Mouse (Mus musculus) midbrain, embryonic 10.5 days (tissue): ENCODE data around the gene Tln1. TPM values are rescaled to one million over a fixed set of nuclear protein-coding genes. Genes with fewer than 3 reads are reported as not detected.
"Not testable (repeated sequence)": the region's sequence is repeated elsewhere in the genome, so short reads cannot be mapped to it uniquely, and the experiment has no call there.

ENCODE experiments used
- DNase-seq: peaks from one replicate; pipeline ENCODE4 v3.0.0-alpha.2; 2017; ENCODE audit warnings: low spot score
- H3K27ac ChIP-seq: fragments of 300-500 bp; sonication (generic); replicated peaks from 2 replicates; pipeline ENCODE4 v1.5.1; 2016; ENCODE audit warnings: mild to moderate bottlenecking
- H3K27me3 ChIP-seq: fragments of 300-500 bp; sonication (generic); 2 replicates; pipeline ENCODE4 v1.6.1; 2016; ENCODE audit warnings: low read depth, mild to moderate bottlenecking; ENCODE audit not compliant: poor library complexity, severe bottlenecking
- H3K36me3 ChIP-seq: fragments of 300-500 bp; sonication (generic); 2 replicates; pipeline ENCODE4 v1.6.1; 2016; ENCODE audit warnings: mild to moderate bottlenecking, moderate library complexity
- H3K4me1 ChIP-seq: fragments of 300-500 bp; sonication (generic); 2 replicates; pipeline ENCODE4 v1.6.1; 2016
- H3K4me3 ChIP-seq: fragments of 300-500 bp; sonication (generic); 2 replicates; pipeline ENCODE4 v1.5.1; 2016; ENCODE audit warnings: mild to moderate bottlenecking, moderate library complexity
- H3K9me3 ChIP-seq: fragments of 300-500 bp; sonication (generic); replicated peaks from 2 replicates; pipeline ENCODE4 v1.6.1; 2016; ENCODE audit warnings: mild to moderate bottlenecking
- WGBS: fragments of 180-500 bp; shearing (Covaris S2); methylation state at CpG from one replicate; pipeline ENCODE4 v1.1.7; 2016; 5-methylcytosine and 5-hydroxymethylcytosine counted together
- polyA plus RNA-seq: library from polyadenylated mRNA; unstranded; fragments of >200 nt; fragmentation: Nextera tagmentation; extraction: Ambion mirVana; gene quantifications from 2 replicates; pipeline ENCODE4 v1.2.1, GENCODE M21; 2016

Gene Tln1
- polyA plus RNA-seq, 1 experiment from 2014 or later: 43.3 TPM

DNA sequence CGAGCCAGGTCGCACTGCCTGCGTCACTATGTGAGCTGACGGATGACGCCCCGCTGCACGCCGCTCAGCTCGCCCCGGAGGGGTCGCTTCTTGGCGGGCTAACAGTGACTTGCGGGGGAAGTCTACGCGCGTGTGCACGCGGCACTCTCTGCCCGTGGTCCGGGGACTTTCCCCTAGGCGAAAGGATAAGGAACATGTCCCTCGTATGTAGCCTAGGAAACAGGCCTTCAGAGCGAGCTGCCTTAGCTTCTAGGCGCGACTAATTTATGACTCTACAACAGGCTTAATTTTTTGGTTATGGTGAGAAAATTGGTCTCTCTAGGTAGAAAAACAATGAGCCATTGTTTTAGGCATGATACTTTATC lies 69.7 kb downstream of the Tln1 start, which contains the start of gene Ccdc107:
TSS of gene Ccdc107 (plus strand) at position 80 of the 365 bp plus-strand sequence.
- Histone ChIP-seq H3K4me3 (peak within 1 kb of the TSS; percentile 81), H3K27me3 (peaks cover 27% of the 10 kb centered on the region), H3K4me1 (peaks cover 45% of the 10 kb centered on the region), H3K36me3 (peaks cover 26% of the 10 kb centered on the region), H3K9me3 (peaks cover 3% of the 10 kb centered on the region; the same call in 1 of the 2 replicates), H3K27ac (peak within 1 kb of the TSS; percentile 90)
- DNase-seq: peak; percentile 92
- WGBS: under 1% methylated on average over 25 of the region's 25 CpGs

DNA sequence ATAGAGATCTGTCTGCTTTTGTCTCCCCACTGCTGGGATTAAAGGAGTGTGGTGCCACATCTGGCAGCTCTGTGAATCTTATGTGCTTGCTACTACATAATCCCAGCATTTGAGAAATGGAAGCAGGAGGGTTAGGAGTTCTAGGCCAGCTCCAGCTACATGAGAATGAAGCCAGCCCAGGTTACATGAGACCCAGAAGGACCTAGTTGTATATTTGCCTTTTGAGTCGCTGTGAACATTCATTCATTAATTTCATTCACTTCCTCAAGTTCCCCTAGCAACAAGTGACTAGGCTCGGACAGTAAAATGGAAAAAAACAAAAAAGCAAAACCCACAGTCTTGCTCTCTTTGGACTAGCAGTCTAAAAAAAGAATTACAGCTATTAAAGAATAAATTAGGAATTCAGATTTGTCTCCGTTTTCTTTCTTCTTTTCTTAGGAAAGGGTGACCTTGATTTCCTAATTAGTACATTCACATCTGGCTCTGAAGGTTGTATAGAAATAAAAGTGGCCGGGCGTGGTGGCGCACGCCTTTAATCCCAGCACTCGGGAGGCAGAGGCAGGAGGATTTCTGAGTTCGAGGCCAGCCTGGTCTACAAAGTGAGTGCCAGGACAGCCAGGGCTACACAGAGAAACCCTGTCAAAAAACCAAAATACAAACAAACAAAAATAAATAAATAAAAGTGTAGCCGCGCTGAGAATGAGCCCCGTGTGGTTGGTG lies 70.2 kb downstream of the Tln1 start:
- H3K9me3 ChIP-seq: peaks cover 3% of the 10 kb centered on the region; the same call in 1 of the 2 replicates
- 50% methylated on average over 12 of the region's 12 CpGs for WGBS
- H3K4me1 ChIP-seq: peaks cover 40% of the 10 kb centered on the region
- DNase-seq: no peak
- H3K27ac ChIP-seq: peak overlapping the region; percentile 90
- H3K36me3 ChIP-seq: peaks cover 21% of the 10 kb centered on the region
- peaks cover 22% of the 10 kb centered on the region for H3K27me3 ChIP-seq
- peak overlapping the region; percentile 81 for H3K4me3 ChIP-seq

GRCm38 (mm10) chr4:43490801-43491200 lies 71.7 kb downstream of the Tln1 start:
- Histone ChIP-seq H3K4me3 (no peak overlapping the region), H3K27ac (no peak overlapping the region), H3K4me1 (peaks cover 25% of the 10 kb centered on the region), H3K27me3 (peaks cover 15% of the 10 kb centered on the region), H3K36me3 (peaks cover 7% of the 10 kb centered on the region; the same call in 1 of the 2 replicates), H3K9me3 (peaks cover 3% of the 10 kb centered on the region; the same call in 1 of the 2 replicates)
- WGBS: 90% methylated on average over 5 of the region's 5 CpGs
- DNase-seq: no peak

DNA sequence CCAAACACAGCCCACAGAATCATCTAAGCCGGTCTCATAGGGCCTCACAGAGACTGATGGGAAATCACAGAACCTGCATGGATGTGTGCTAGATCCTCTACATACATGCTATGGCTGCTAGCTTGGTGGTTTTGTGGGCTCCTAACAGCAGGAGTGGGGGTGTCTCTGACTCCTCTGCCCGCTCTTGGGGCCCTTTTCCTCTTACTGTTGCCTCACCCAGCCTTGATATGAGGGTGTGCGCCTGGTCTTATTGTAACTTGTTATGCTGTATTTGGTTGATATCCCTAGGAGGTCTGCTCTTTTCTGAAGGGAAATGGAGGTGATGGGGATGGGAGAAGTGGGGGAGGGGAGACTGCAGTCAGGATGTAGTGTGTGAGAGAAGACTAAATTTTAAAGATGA lies 72.9 kb downstream of the Tln1 start:
- H3K27me3 ChIP-seq: 0 out of 2 replicates have a peak, but pooled peaks cover 3% of the 10 kb centered on the region
- no peak overlapping the region for H3K4me3 ChIP-seq
- no peak overlapping the region for H3K27ac ChIP-seq
- peaks cover 13% of the 10 kb centered on the region for H3K4me1 ChIP-seq
- 95% methylated on average over 3 of the region's 3 CpGs for WGBS
- H3K9me3 ChIP-seq: peaks cover 3% of the 10 kb centered on the region; the same call in 1 of the 2 replicates
- no peaks in the 10 kb centered on the region for H3K36me3 ChIP-seq
- no peak for DNase-seq

DNA sequence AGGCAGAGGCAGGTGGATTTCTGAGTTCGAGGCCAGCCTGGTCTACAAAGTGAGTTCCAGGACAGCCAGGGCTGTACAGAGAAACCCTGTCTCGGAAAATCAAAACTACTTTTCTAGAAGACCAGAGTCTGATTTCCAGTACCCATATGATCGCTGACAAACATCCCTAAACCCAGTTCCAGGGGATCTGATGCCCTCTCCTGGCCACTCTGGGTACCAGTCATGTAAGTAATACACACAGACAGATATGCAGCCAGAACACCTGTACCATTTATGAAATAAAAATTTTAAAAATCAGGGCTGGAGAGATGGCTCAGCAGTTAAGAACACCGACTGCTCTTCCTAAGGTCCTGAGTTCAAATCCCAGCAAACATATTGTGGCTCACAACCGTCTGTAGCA lies 76.8 kb downstream of the Tln1 start:
- not testable (repeated sequence) for H3K36me3 ChIP-seq, H3K9me3 ChIP-seq, DNase-seq, H3K27ac ChIP-seq, H3K4me1 ChIP-seq, H3K27me3 ChIP-seq, H3K4me3 ChIP-seq
- 83% methylated on average over 5 of the region's 5 CpGs for WGBS

GRCm38 (mm10) chr4:43483535-43484091 lies 78.9 kb downstream of the Tln1 start, which contains the start of gene Sit1:
Gene Sit1 (minus strand): TSS chr4:43483734.
- DNase-seq: no peak
- Histone ChIP-seq H3K27ac (no peak within 1 kb of the TSS), H3K36me3 (no peaks in the 10 kb centered on the region), H3K4me1 (peaks cover 4% of the 10 kb centered on the region; the same call in 1 of the 2 replicates), H3K4me3 (no peak within 1 kb of the TSS), H3K9me3 (no peaks in the 10 kb centered on the region), H3K27me3 (peaks cover 5% of the 10 kb centered on the region; the same call in 1 of the 2 replicates)
- 62% methylated on average over 12 of the region's 12 CpGs for WGBS

GRCm38 (mm10) chr4:43482591-43482990 lies 79.9 kb downstream of the Tln1 start:
- Histone ChIP-seq H3K9me3 (no peaks in the 10 kb centered on the region), H3K27ac (no peak overlapping the region), H3K27me3 (peaks cover 5% of the 10 kb centered on the region; the same call in 1 of the 2 replicates), H3K4me3 (no peak overlapping the region), H3K36me3 (no peaks in the 10 kb centered on the region), H3K4me1 (peaks cover 9% of the 10 kb centered on the region; the same call in 1 of the 2 replicates)
- DNase-seq: no peak
- WGBS: 78% methylated on average over 10 of the region's 10 CpGs

- Histone ChIP-seq H3K4me1 (peaks cover 9% of the 10 kb centered on the region; the same call in 1 of the 2 replicates), H3K27ac (no peak overlapping the region), H3K27me3 (peaks cover 5% of the 10 kb centered on the region; the same call in 1 of the 2 replicates), H3K36me3 (no peaks in the 10 kb centered on the region), H3K4me3 (no peak overlapping the region), H3K9me3 (no peaks in the 10 kb centered on the region)
- DNase-seq: no peak
- 73% methylated on average over 7 of the region's 7 CpGs for WGBS
These were observed 80.5 kb downstream of the Tln1 start for GRCm38 (mm10) chr4:43481894-43482456.

Other genes starting within 250 kb of the Tln1 start
- gene Rusc2, start 180.7 kb downstream of the Tln1 start, polyA plus RNA-seq: 10.5 and 18.1 TPM in 2 replicates
- gene Fam166b, start 133.6 kb downstream of the Tln1 start, polyA plus RNA-seq: 0.14 and 0.25 TPM in 2 replicates
- 2.9 and 6.0 TPM in 2 replicates for gene Tesk1, start 120.8 kb downstream of the Tln1 start, polyA plus RNA-seq
- gene Cd72, start 108.1 kb downstream of the Tln1 start, polyA plus RNA-seq: 1.4 and 1.8 TPM in 2 replicates
- not detected in 2 replicates for gene Sit1, start 79.0 kb downstream of the Tln1 start, polyA plus RNA-seq
- gene Ccdc107, start 69.8 kb downstream of the Tln1 start, polyA plus RNA-seq: 44.8 and 48.4 TPM in 2 replicates
- 48.5 and 52.8 TPM in 2 replicates for gene Arhgef39, start 63.0 kb downstream of the Tln1 start, polyA plus RNA-seq
- 0.67 and 0.69 TPM in 2 replicates for gene Car9, start 55.7 kb downstream of the Tln1 start, polyA plus RNA-seq
- gene Tpm2, start 38.9 kb downstream of the Tln1 start, polyA plus RNA-seq: 41.6 and 44.5 TPM in 2 replicates
- gene Creb3, start 359 bp downstream of the Tln1 start, polyA plus RNA-seq: 43.1 and 49.1 TPM in 2 replicates
- gene Rgp1, start 16.0 kb upstream of the Tln1 start, polyA plus RNA-seq: 20.7 and 21.0 TPM in 2 replicates
- 26.7 and 31.6 TPM in 2 replicates for gene Gba2, start 16.2 kb upstream of the Tln1 start, polyA plus RNA-seq
- gene Msmp, start 21.8 kb upstream of the Tln1 start, polyA plus RNA-seq: 0.32 and 0.74 TPM in 2 replicates
- 11.7 and 14.3 TPM in 2 replicates for gene Npr2, start 69.2 kb upstream of the Tln1 start, polyA plus RNA-seq
- 3.0 and 4.3 TPM in 2 replicates for gene Spag8, start 90.9 kb upstream of the Tln1 start, polyA plus RNA-seq
- 75.5 and 79.3 TPM in 2 replicates for gene Hint2, start 93.8 kb upstream of the Tln1 start, polyA plus RNA-seq
- 4.6 and 7.2 TPM in 2 replicates for gene Tmem8b, start 106.3 kb upstream of the Tln1 start, polyA plus RNA-seq
- 1.6 and 2.1 TPM in 2 replicates for gene Fam221b, start 106.5 kb upstream of the Tln1 start, polyA plus RNA-seq
- not detected in 2 replicates for gene Olfr70, start 138.1 kb upstream of the Tln1 start, polyA plus RNA-seq
- gene Olfr71, start 147.6 kb upstream of the Tln1 start, polyA plus RNA-seq: not detected in 2 replicates
- gene Hrct1, start 164.5 kb upstream of the Tln1 start, polyA plus RNA-seq: 0.21 TPM in 1 of 2 replicates, not detected in the other
- 0.02 TPM in 1 of 2 replicates, not detected in the other for gene Spaar, start 167.3 kb upstream of the Tln1 start, polyA plus RNA-seq
- gene Olfr159, start 208.3 kb upstream of the Tln1 start, polyA plus RNA-seq: not detected in 2 replicates